Mouse (Mus musculus): ENCODE results near the gene Gm21680. TPM values are rescaled to one million over a fixed set of nuclear protein-coding genes. Genes with fewer than 3 reads are reported as not detected.

The Gm21680 gene
- polyA plus RNA-seq (2015; fragmentation: Nextera tagmentation; extraction: Ambion mirVana) = not detected in 2 replicates

DNA sequence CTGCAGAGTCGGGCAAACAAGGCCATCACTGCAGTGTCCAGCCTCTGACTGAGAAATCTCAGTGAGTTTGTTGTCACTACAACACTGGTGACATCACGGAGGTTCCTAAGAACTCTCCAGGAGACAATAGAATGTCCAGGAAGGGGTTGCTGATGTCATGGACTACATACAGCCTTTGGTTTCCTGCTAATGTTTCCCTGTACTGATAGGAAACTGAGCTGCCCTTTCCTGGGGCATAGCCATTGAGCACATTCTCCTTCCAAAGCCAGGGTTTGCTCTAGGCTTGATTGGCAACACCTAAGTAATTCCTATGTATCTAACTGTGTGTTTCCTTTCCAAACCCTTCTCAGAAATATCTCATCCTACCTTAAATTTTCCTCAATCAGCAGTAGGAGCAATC, at the start of gene Gm21680:
TSS of gene Gm21680 (minus strand) at position 101 of the 400 bp plus-strand sequence.

DNA sequence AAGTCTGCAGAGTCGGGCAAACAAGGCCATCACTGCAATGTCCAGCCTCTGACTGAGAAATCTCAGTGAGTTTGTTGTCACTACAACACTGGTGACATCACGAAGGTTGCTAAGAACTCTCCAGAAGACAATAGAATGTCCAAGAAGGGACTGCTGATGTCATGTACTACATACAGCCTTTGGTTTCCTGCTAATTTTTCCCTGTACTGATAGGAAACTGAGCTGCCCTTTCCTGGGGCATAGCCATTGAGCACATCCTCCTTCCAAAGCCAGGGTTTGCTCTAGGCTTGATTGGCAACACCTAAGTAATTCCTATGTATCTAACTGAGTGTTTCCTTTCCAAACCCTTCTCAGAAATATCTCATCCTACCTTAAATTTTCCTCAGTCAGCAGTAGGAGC, 32.2 kb upstream of the Gm21680 start, which contains the start of gene Gm1979:
TSS of gene Gm1979 (minus strand) at position 101 of the 400 bp plus-strand sequence.

DNA sequence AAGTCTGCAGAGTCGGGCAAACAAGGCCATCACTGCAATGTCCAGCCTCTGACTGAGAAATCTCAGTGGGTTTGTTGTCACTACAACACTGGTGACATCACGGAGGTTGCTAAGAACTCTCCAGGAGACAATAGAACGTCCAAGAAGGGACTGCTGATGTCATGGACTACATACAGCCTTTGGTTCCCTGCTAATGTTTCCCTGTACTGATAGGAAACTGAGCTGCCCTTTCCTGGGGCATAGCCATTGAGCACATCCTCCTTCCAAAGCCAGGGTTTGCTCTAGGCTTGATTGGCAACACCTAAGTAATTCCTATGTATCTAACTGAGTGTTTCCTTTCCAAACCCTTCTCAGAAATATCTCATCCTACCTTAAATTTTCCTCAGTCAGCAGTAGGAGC, 16.1 kb upstream of the Gm21680 start, which contains the start of gene Gm21698:
TSS of gene Gm21698 (minus strand) at position 101 of the 400 bp plus-strand sequence.

DNA sequence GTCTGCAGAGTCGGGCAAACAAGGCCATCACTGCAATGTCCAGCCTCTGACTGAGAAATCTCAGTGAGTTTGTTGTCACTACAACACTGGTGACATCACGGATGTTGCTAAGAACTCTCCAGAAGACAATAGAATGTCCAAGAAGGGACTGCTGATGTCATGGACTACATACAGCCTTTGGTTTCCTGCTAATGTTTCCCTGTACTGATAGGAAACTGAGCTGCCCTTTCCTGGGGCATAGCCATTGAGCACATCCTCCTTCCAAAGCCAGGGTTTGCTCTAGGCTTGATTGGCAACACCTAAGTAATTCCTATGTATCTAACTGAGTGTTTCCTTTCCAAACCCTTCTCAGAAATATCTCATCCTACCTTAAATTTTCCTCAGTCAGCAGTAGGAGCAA, 18.1 kb downstream of the Gm21680 start, which contains the start of gene Gm21671:
TSS of gene Gm21671 (minus strand) at position 101 of the 400 bp plus-strand sequence.

DNA sequence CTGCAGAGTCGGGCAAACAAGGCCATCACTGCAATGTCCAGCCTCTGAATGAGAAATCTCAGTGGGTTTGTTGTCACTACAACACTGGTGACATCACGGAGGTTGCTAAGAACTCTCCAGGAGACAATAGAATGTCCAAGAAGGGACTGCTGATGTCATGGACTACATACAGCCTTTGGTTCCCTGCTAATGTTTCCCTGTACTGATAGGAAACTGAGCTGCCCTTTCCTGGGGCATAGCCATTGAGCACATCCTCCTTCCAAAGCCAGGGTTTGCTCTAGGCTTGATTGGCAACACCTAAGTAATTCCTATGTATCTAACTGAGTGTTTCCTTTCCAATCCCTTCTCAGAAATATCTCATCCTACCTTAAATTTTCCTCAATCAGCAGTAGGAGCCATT, 30.2 kb downstream of the Gm21680 start, which contains the start of gene Gm21663:
TSS of gene Gm21663 (minus strand) at position 101 of the 400 bp plus-strand sequence.

Other genes starting within 250 kb of the Gm21680 start
- gene Actr3b, start 212.7 kb downstream of the Gm21680 start, polyA plus RNA-seq (2015; fragmentation: Nextera tagmentation; extraction: Ambion mirVana) = 0.71 and 0.87 TPM in 2 replicates
- gene Gm21663, start 30.3 kb downstream of the Gm21680 start, polyA plus RNA-seq (2015; fragmentation: Nextera tagmentation; extraction: Ambion mirVana) = not detected in 2 replicates
- gene Gm21671, start 18.2 kb downstream of the Gm21680 start, polyA plus RNA-seq (2015; fragmentation: Nextera tagmentation; extraction: Ambion mirVana) = not detected in 2 replicates
- gene Gm21698, start 16.0 kb upstream of the Gm21680 start, polyA plus RNA-seq (2015; fragmentation: Nextera tagmentation; extraction: Ambion mirVana) = not detected in 2 replicates
- gene Gm1979, start 32.1 kb upstream of the Gm21680 start, polyA plus RNA-seq (2015; fragmentation: Nextera tagmentation; extraction: Ambion mirVana) = not detected in 2 replicates
- gene Gm5862, start 50.3 kb upstream of the Gm21680 start, polyA plus RNA-seq (2015; fragmentation: Nextera tagmentation; extraction: Ambion mirVana) = not detected in 2 replicates
- gene Speer4a, start 66.9 kb upstream of the Gm21680 start, polyA plus RNA-seq (2015; fragmentation: Nextera tagmentation; extraction: Ambion mirVana) = not detected in 2 replicates
- gene Gm7347, start 85.9 kb upstream of the Gm21680 start, polyA plus RNA-seq (2015; fragmentation: Nextera tagmentation; extraction: Ambion mirVana) = not detected in 2 replicates
- gene Gm10471, start 116.6 kb upstream of the Gm21680 start, polyA plus RNA-seq (2015; fragmentation: Nextera tagmentation; extraction: Ambion mirVana) = not detected in 2 replicates
- gene 5031410I06Rik, start 132.7 kb upstream of the Gm21680 start, polyA plus RNA-seq (2015; fragmentation: Nextera tagmentation; extraction: Ambion mirVana) = not detected in 2 replicates
- gene Gm10220, start 148.8 kb upstream of the Gm21680 start, polyA plus RNA-seq (2015; fragmentation: Nextera tagmentation; extraction: Ambion mirVana) = not detected in 2 replicates